Mouse (Mus musculus) heart, postnatal 0 days (tissue): ENCODE data around the gene C3. TPM values are rescaled to one million over a fixed set of nuclear protein-coding genes. Genes with fewer than 3 reads are reported as not detected.

Source experiments
- ATAC-seq: fragments of 200-750 bp; cut with Nextera tagmentation; 2 replicates; pipeline ENCODE4 v1.8.0; 2017; ENCODE audit warnings: low read depth, moderate number of reproducible peaks, moderate library complexity; ENCODE audit not compliant: insufficient read depth
- DNase-seq: peaks from one replicate; pipeline ENCODE4 v3.0.0-alpha.2; 2016; ENCODE audit warnings: low spot score
- H3K27ac ChIP-seq: fragments of 300-500 bp; sonication (generic); 2 replicates; pipeline ENCODE4 v1.5.1; 2014; ENCODE audit warnings: low read depth, mild to moderate bottlenecking
- H3K27me3 ChIP-seq: fragments of 300-500 bp; sonication (generic); 2 replicates; pipeline ENCODE4 v1.6.1; 2014; ENCODE audit warnings: low read length, mixed read lengths; ENCODE audit not compliant: control insufficient read depth, insufficient read depth
- H3K36me3 ChIP-seq: fragments of 300-500 bp; sonication (generic); replicated peaks from 2 replicates; pipeline ENCODE4 v1.6.1; 2014; ENCODE audit warnings: low read length, mixed read lengths; ENCODE audit not compliant: control insufficient read depth, insufficient read depth
- H3K4me1 ChIP-seq: fragments of 300-500 bp; sonication (generic); 2 replicates; pipeline ENCODE4 v1.6.1; 2014; ENCODE audit warnings: antibody characterized with exemption; ENCODE audit not compliant: control insufficient read depth, insufficient read depth
- H3K4me2 ChIP-seq: fragments of 300-500 bp; sonication (generic); 2 replicates; pipeline ENCODE4 v1.6.1; 2014; ENCODE audit warnings: low read depth, mild to moderate bottlenecking, low read length, moderate library complexity
- H3K4me3 ChIP-seq: fragments of 300-500 bp; sonication (generic); 2 replicates; pipeline ENCODE4 v1.5.1; 2014; ENCODE audit warnings: low read depth, low read length
- H3K9ac ChIP-seq: fragments of 300-500 bp; sonication (generic); replicated peaks from 2 replicates; pipeline ENCODE4 v1.6.1; 2014; ENCODE audit warnings: low read depth, low read length, mixed read lengths
- H3K9me3 ChIP-seq: fragments of 300-500 bp; sonication (generic); replicated peaks from 2 replicates; pipeline ENCODE4 v1.6.1; 2016; ENCODE audit warnings: low read length; ENCODE audit not compliant: control insufficient read depth
- CTCF ChIP-seq: IDR thresholded peaks from 2 replicates; pipeline ENCODE4 v1.5.1; 2016; ENCODE audit warnings: antibody characterized with exemption, control low read depth, low read depth
- EP300 ChIP-seq: IDR thresholded peaks from 2 replicates; pipeline ENCODE4 v1.6.1; 2016; ENCODE audit warnings: antibody characterized with exemption, low read depth
- WGBS: fragments of 180-500 bp; shearing (Covaris S2); extraction: QIAGEN DNeasy Blood & Tissue Kit; methylation state at CpG from one replicate; pipeline ENCODE4 v1.1.7; 2014; 5-methylcytosine and 5-hydroxymethylcytosine counted together
- polyA plus RNA-seq: library from polyadenylated mRNA; unstranded; fragments of >200 nt; fragmentation: Nextera tagmentation; extraction: Ambion mirVana; gene quantifications from 2 replicates; pipeline ENCODE4 v1.2.1, GENCODE M21; 2015
- total RNA-seq: library from RNA; depleted of rRNA; stranded (reverse); fragments of >200 nt; gene quantifications from 2 replicates; pipeline ENCODE4 v1.2.3, GENCODE M21; 2014; ENCODE audit warnings: low replicate concordance

C3 gene
- total and polyA plus RNA-seq, 2 experiments from 2014 or later: 23.4 to 32.5 TPM

- Histone ChIP-seq H3K4me2 (no peak overlapping the region), H3K27ac (no peak overlapping the region), H3K9ac (no peak overlapping the region), H3K27me3 (no peaks in the 10 kb centered on the region), H3K36me3 (peaks cover 38% of the 10 kb centered on the region), H3K4me3 (no peak overlapping the region), H3K4me1 (no peaks in the 10 kb centered on the region), H3K9me3 (no peaks in the 10 kb centered on the region)
- DNase-seq (no peak), ATAC-seq (no peak)
- WGBS: 45% methylated on average over 7 of the region's 7 CpGs
- TF ChIP-seq CTCF: no peak
- no peak for TF ChIP-seq EP300
Observed at GRCm38 (mm10) chr17:57233038-57233437, 5.1 kb upstream of the C3 start.

GRCm38 (mm10) chr17:57232200-57232599 is 4.3 kb upstream of the C3 start:
- H3K27ac ChIP-seq: no peak overlapping the region
- no peak overlapping the region for H3K4me2 ChIP-seq
- H3K9ac ChIP-seq: no peak overlapping the region
- H3K4me1 ChIP-seq: no peaks in the 10 kb centered on the region
- no peaks in the 10 kb centered on the region for H3K27me3 ChIP-seq
- ATAC-seq (no peak), DNase-seq (no peak)
- H3K9me3 ChIP-seq: no peaks in the 10 kb centered on the region
- 68% methylated on average over 1 of the region's 1 CpGs for WGBS
- no peak for TF ChIP-seq EP300
- no peak for TF ChIP-seq CTCF
- H3K4me3 ChIP-seq: no peak overlapping the region
- peaks cover 30% of the 10 kb centered on the region for H3K36me3 ChIP-seq

GRCm38 (mm10) chr17:57231321-57231771 is 3.4 kb upstream of the C3 start:
- TF ChIP-seq EP300 (no peak), CTCF (no peak)
- Histone ChIP-seq H3K4me2 (no peak overlapping the region), H3K27me3 (0 out of 2 replicates have a peak, but pooled peaks cover 1% of the 10 kb centered on the region), H3K27ac (no peak overlapping the region), H3K9ac (no peak overlapping the region), H3K4me1 (no peaks in the 10 kb centered on the region), H3K4me3 (no peak overlapping the region), H3K9me3 (no peaks in the 10 kb centered on the region), H3K36me3 (peaks cover 21% of the 10 kb centered on the region)
- DNase-seq (no peak), ATAC-seq (no peak)

- Histone ChIP-seq H3K4me3 (no peak overlapping the region), H3K9ac (no peak overlapping the region), H3K4me2 (no peak overlapping the region), H3K36me3 (peaks cover 15% of the 10 kb centered on the region), H3K27me3 (0 out of 2 replicates have a peak, but pooled peaks cover 5% of the 10 kb centered on the region), H3K27ac (no peak overlapping the region), H3K4me1 (no peaks in the 10 kb centered on the region), H3K9me3 (no peaks in the 10 kb centered on the region)
- ATAC-seq (no peak), DNase-seq (no peak)
- WGBS: 48% methylated on average over 5 of the region's 6 CpGs
- TF ChIP-seq EP300: no peak
- no peak for TF ChIP-seq CTCF
Observed at GRCm38 (mm10) chr17:57230728-57231125, 2.8 kb upstream of the C3 start.

- Histone ChIP-seq H3K36me3 (peaks cover 10% of the 10 kb centered on the region), H3K4me1 (no peaks in the 10 kb centered on the region), H3K9ac (no peak overlapping the region), H3K9me3 (no peaks in the 10 kb centered on the region), H3K27me3 (0 out of 2 replicates have a peak, but pooled peaks cover 11% of the 10 kb centered on the region), H3K27ac (no peak overlapping the region), H3K4me3 (no peak overlapping the region), H3K4me2 (no peak overlapping the region)
- DNase-seq: no peak
- WGBS: 73% methylated on average over 15 of the region's 15 CpGs
- TF ChIP-seq EP300 (no peak), CTCF (no peak)
- no peak for ATAC-seq
Observed at GRCm38 (mm10) chr17:57229851-57230727, 2.2 kb upstream of the C3 start.

GRCm38 (mm10) chr17:57228873-57229272 is 937 bp upstream of the C3 start:
- DNase-seq: no peak
- H3K9ac ChIP-seq: no peak overlapping the region
- H3K4me3 ChIP-seq: no peak overlapping the region
- no peak overlapping the region for H3K4me2 ChIP-seq
- ATAC-seq: no peak
- H3K27ac ChIP-seq: no peak overlapping the region
- WGBS: 65% methylated on average over 3 of the region's 3 CpGs
- no peaks in the 10 kb centered on the region for H3K4me1 ChIP-seq
- H3K36me3 ChIP-seq: no peaks in the 10 kb centered on the region
- H3K9me3 ChIP-seq: no peaks in the 10 kb centered on the region
- TF ChIP-seq CTCF (no peak), EP300 (no peak)
- H3K27me3 ChIP-seq: 0 out of 2 replicates have a peak, but pooled peaks cover 15% of the 10 kb centered on the region
